Mouse (Mus musculus) testis, adult 2 months (tissue): ENCODE results near the gene Hist1h4f.

ENCODE experiments used
- CTCF ChIP-seq: fragments of 200-500 bp; IDR thresholded peaks from 2 replicates; pipeline ENCODE4 v1.5.1; 2012; ENCODE audit warnings: low read depth, mild to moderate bottlenecking, inconsistent platforms, low read length, moderate library complexity; ENCODE audit not compliant: control insufficient read depth, insufficient read depth, insufficient replicate concordance
- POLR2A ChIP-seq: fragments of 200-500 bp; IDR thresholded peaks from 2 replicates; pipeline ENCODE4 v1.6.1; 2012; ENCODE audit warnings: low read depth, mild to moderate bottlenecking, inconsistent platforms, low read length, moderate library complexity; ENCODE audit not compliant: control insufficient read depth

- TF ChIP-seq CTCF, result no peak
- no peak for TF ChIP-seq POLR2A
These were observed 44.3 kb upstream of the Hist1h4f start for GRCm38 (mm10) chr13:23595622-23596372.
